Mouse (Mus musculus): ENCODE measurements around the gene Tssc4. TPM values are rescaled to one million over a fixed set of nuclear protein-coding genes. Genes with fewer than 3 reads are reported as not detected.

Tssc4 gene
- polyA plus RNA-seq, 1 experiment: 23.0 TPM

DNA sequence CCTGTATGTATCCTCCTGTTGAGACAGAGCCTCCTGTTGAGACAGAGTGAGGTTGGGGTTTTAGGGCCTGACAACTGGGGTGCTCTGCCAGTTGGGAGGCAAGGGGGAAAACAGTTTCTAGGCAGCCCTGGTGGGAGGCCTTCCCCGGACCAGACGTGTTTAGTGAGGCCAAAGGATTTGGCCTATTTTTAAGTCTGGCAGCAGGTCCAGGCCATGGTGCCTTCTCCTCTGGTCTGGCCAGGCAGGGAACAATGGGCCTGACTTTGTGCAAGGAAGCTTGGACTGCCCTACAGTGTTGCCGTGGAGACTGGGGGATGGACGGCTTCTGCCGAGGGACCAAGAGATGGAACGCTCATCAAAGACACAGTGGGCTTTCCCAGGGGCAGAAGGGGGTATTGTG lies 4.8 kb upstream of the Tssc4 start:
- Histone ChIP-seq H3K27ac (ENCODE audit: insufficient read depth, low read depth, low read length) (no peak overlapping the region), H3K4me3 (ENCODE audit: insufficient read depth, low read length) (no peak overlapping the region), H3K4me1 (ENCODE audit: control insufficient read depth, insufficient read depth, low read length) (peaks cover 14% of the 10 kb centered on the region)
- TF ChIP-seq POLR2A (IDR thresholded peaks at IDR 0.05; ENCODE audit: borderline replicate concordance, low read depth, low read length): no peak
- no peak for TF ChIP-seq CTCF (IDR thresholded peaks at IDR 0.05; ENCODE audit: low read depth, low read length)

DNA sequence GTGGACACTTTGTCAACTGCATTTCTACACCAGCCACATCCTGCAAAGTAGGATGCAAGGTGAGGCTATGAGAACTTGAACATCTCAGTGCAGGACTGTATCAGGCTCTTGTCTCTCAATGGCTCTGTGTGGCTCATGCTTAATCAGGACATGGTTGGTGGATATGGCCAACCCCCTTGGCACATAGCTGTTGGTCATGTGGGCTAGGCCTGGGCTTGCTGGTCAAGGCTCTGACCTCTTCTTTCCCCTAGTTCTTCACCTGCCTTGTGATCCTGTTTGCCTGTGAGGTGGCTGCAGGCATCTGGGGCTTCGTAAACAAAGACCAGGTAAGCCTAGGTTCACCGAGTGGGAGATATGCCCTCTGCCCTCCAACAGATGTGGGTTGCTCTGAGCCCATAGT lies 3.4 kb upstream of the Tssc4 start:
- H3K4me3 ChIP-seq (ENCODE audit: insufficient read depth, low read length): no peak overlapping the region
- H3K4me1 ChIP-seq (ENCODE audit: control insufficient read depth, insufficient read depth, low read length): peaks cover 4% of the 10 kb centered on the region; the same call in 1 of the 2 replicates
- TF ChIP-seq POLR2A (IDR thresholded peaks at IDR 0.05; ENCODE audit: borderline replicate concordance, low read depth, low read length) (no peak), CTCF (IDR thresholded peaks at IDR 0.05; ENCODE audit: low read depth, low read length) (no peak)
- no peak overlapping the region for H3K27ac ChIP-seq (ENCODE audit: insufficient read depth, low read depth, low read length)

DNA sequence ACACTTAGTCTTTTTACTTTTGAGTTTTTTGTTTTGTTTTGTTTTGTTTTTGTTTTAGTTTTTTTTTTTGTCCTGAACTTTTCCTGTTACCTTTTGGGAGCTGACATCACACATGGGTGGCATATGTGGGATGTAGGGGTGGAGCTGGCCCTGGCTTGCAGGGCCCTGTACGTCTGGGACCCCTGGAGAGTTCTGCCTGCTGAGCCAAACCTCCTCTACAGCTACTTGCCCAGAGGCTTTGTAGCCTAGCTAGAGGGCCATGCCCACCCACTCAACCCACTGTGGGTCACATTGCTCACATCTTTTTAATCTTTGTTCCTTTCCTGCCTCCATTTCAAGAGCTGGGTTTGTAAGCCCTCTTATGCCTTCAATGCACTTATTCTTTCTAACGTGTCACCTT lies 1.6 kb upstream of the Tssc4 start:
- Histone ChIP-seq H3K27ac (ENCODE audit: insufficient read depth, low read depth, low read length) (no peak overlapping the region), H3K4me1 (ENCODE audit: control insufficient read depth, insufficient read depth, low read length) (peaks cover 4% of the 10 kb centered on the region; the same call in 1 of the 2 replicates), H3K4me3 (ENCODE audit: insufficient read depth, low read length) (no peak overlapping the region)
- no peak for TF ChIP-seq POLR2A (IDR thresholded peaks at IDR 0.05; ENCODE audit: borderline replicate concordance, low read depth, low read length)
- TF ChIP-seq CTCF (IDR thresholded peaks at IDR 0.05; ENCODE audit: low read depth, low read length): no peak

DNA sequence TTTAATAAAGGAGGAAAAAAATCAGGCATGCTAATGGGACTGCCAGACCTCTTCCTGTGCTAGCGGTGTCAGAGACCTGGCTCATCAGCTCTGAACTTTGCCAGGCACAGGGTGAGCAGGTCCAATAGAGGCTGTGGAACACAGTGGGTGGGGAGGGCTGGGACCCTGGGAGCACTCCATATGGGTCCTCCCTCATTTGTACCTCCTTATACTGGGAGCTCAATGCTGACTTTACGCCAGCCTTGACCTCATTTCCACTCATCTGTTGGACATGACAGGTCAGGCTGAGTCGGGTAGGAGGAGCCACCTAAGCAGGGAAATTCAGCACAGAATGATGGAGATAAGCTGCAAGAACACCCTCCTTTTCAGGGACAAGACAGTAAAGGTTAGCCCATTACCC lies 1.2 kb upstream of the Tssc4 start:
- peaks cover 4% of the 10 kb centered on the region; the same call in 1 of the 2 replicates for H3K4me1 ChIP-seq (ENCODE audit: control insufficient read depth, insufficient read depth, low read length)
- H3K4me3 ChIP-seq (ENCODE audit: insufficient read depth, low read length): no peak overlapping the region
- H3K27ac ChIP-seq (ENCODE audit: insufficient read depth, low read depth, low read length): no peak overlapping the region
- TF ChIP-seq CTCF (IDR thresholded peaks at IDR 0.05; ENCODE audit: low read depth, low read length) (no peak), POLR2A (IDR thresholded peaks at IDR 0.05; ENCODE audit: borderline replicate concordance, low read depth, low read length) (no peak)

DNA sequence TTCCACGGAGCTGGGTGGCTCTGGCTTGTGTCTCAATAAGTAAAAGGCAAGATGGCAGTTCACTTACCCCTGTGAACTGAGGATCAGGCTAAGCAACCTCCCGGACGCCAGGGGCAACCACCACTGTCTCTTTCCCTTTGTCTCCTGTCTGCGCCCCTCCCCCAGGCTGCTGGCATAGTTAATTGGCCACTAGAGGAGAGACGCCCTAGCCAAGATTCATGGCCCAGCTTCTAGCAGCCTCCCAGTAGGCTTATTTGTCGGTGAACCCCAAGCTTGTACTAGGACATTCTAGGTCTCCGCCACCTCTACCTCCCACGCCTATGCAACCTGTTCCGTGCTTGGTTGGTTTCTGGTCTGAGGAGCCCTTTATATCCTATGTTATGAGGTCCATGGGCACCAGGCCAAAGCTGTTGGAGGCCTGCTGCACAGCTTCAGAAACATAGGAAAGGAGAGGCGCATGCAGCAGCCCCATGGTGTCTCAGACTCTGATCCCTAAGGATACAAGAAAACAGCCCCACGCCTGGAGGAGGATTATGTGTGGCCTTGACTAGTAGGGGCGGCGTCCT lies 650 bp upstream of the Tssc4 start:
- Histone ChIP-seq H3K27ac (ENCODE audit: insufficient read depth, low read depth, low read length) (peak overlapping the region; percentile 67), H3K4me3 (ENCODE audit: insufficient read depth, low read length) (peak overlapping the region; percentile 39), H3K4me1 (ENCODE audit: control insufficient read depth, insufficient read depth, low read length) (peaks cover 4% of the 10 kb centered on the region; the same call in 1 of the 2 replicates)
- TF ChIP-seq POLR2A (IDR thresholded peaks at IDR 0.05; ENCODE audit: borderline replicate concordance, low read depth, low read length) (no peak), CTCF (IDR thresholded peaks at IDR 0.05; ENCODE audit: low read depth, low read length) (0 out of 2 replicates have a peak, but pooled peaks have one; percentile 14)

DNA sequence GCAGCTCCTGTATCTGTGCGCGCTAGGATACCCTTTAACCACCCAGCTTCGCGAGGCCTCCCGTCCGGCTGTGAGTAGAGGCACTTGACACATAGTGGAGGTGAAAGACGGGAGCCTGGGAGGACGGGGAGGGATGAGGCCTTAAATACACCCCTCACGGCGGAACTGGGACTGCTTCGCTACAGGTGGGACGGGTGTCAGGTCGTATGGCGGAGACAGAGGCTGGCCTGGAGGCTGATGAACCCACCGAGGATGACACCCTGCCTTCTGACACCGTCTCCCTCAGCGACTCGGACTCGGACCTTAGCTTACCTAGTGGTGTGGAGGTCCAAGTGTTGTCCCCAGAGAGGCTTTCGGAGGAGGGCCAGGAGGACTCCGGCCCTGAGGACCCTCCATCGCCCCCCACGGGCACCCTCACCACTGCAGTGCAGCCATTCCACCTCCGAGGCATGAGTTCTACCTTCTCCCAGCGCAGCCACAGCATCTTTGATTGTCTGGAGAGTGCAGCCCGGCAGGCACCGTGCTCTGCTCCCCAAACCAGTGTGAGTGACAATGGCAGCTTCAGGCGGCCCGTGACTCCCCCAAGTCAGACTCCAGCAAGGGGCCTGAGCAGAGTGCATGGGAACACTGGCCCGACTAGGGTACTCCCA lies 827 bp downstream of the Tssc4 start:
- Histone ChIP-seq H3K4me1 (ENCODE audit: control insufficient read depth, insufficient read depth, low read length) (peaks cover 4% of the 10 kb centered on the region; the same call in 1 of the 2 replicates), H3K4me3 (ENCODE audit: insufficient read depth, low read length) (peak overlapping the region; percentile 90), H3K27ac (ENCODE audit: insufficient read depth, low read depth, low read length) (peak overlapping the region; percentile 41)
- TF ChIP-seq CTCF (IDR thresholded peaks at IDR 0.05; ENCODE audit: low read depth, low read length) (no peak), POLR2A (IDR thresholded peaks at IDR 0.05; ENCODE audit: borderline replicate concordance, low read depth, low read length) (no peak)

DNA sequence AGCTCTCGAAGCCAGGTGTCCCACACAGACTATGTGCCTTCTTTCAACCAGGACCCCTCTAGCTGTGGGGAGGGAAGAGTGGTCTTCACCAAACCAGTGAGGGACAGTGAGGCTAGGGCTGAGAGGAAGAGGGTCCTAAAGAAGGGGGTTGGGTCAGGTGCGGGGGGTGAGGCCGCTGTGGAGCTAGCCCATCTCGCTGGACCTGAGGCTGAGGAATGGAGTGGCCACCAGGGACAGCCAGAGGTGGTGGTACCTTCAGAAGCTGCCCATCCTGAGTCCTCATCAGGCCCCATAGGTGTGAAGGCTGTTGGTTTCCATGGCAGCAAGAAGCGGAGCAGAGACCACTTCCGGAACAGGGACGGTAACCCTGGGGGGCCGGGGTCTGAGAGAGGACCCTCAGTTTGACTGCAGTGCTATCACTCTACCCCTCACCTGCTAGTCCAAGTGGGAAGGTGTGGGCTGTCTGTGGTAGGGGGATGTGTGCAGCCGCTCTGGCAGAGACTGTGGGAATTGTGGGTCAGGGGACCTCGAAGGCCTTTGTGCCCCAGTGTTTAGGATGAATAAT lies 1.5 kb downstream of the Tssc4 start:
- Histone ChIP-seq H3K27ac (ENCODE audit: insufficient read depth, low read depth, low read length) (no peak overlapping the region), H3K4me1 (ENCODE audit: control insufficient read depth, insufficient read depth, low read length) (peaks cover 4% of the 10 kb centered on the region; the same call in 1 of the 2 replicates), H3K4me3 (ENCODE audit: insufficient read depth, low read length) (peak overlapping the region; percentile 90)
- TF ChIP-seq CTCF (IDR thresholded peaks at IDR 0.05; ENCODE audit: low read depth, low read length): no peak
- no peak for TF ChIP-seq POLR2A (IDR thresholded peaks at IDR 0.05; ENCODE audit: borderline replicate concordance, low read depth, low read length)

DNA sequence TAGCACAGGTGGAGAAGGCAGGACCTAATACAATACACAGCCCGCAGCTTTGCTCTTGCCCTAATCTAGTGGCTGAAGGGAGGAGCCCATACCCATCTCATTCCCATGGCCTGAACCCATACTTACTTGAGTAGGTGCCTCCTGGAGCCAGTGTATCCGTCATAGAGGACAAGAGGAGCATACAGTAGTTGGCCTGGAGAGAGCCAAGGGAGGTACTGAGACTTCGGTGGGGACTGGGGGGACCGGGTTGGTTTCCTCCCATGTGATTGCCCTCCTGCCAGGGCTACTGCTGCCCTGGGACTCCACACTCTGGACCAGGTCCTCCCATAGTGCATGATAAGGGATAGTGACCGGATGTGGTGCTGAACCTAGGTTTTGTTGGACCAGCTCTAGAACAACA lies 3.6 kb downstream of the Tssc4 start:
- TF ChIP-seq CTCF (IDR thresholded peaks at IDR 0.05; ENCODE audit: low read depth, low read length): no peak
- Histone ChIP-seq H3K4me3 (ENCODE audit: insufficient read depth, low read length) (no peak overlapping the region), H3K27ac (ENCODE audit: insufficient read depth, low read depth, low read length) (no peak overlapping the region), H3K4me1 (ENCODE audit: control insufficient read depth, insufficient read depth, low read length) (peaks cover 4% of the 10 kb centered on the region; the same call in 1 of the 2 replicates)

DNA sequence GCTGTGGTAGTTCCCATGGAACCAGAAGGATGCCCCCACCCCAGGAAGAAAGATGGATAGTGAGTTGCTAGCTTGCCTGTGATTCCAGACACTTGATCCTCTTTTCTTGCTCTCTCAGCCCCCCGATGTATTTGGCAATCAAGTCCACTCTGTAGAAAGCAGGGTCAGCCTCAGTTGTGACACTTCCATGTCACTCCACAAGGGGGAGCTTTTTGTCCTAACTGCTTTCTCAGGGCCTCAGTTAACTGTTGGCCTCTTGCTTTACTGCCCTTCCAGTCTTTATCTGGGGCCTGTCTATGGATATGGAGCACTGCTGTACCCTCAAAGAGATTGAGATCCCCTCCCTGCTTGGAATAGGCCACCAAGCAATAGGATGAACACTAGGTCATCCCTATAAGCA lies 4.0 kb downstream of the Tssc4 start:
- Histone ChIP-seq H3K4me3 (ENCODE audit: insufficient read depth, low read length) (no peak overlapping the region), H3K27ac (ENCODE audit: insufficient read depth, low read depth, low read length) (no peak overlapping the region), H3K4me1 (ENCODE audit: control insufficient read depth, insufficient read depth, low read length) (peaks cover 4% of the 10 kb centered on the region; the same call in 1 of the 2 replicates)
- TF ChIP-seq POLR2A (IDR thresholded peaks at IDR 0.05; ENCODE audit: borderline replicate concordance, low read depth, low read length): no peak
- TF ChIP-seq CTCF (IDR thresholded peaks at IDR 0.05; ENCODE audit: low read depth, low read length): peak; percentile 25; the same call in 1 of the 2 replicates

DNA sequence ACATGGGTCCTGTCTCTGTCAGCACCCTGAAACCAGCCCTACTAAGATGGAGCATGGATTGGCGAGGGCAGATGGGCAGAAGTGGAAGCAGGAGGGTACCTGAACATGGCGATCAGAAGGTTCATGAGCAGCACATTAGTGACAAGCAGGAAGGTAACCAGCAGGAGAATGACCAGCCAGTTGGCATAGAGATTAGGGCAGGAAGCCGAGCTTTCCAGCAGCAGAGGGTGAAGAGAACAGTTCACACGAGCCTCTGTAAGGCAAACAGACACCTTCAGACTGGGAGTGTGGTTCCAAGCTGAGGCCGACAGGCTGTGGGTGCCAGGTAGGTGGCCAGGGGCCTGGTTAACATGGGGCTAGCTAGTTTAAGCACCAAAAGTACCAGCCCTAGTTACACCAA lies 6.3 kb downstream of the Tssc4 start:
- H3K27ac ChIP-seq (ENCODE audit: insufficient read depth, low read depth, low read length): no peak overlapping the region
- H3K4me3 ChIP-seq (ENCODE audit: insufficient read depth, low read length): no peak overlapping the region
- H3K4me1 ChIP-seq (ENCODE audit: control insufficient read depth, insufficient read depth, low read length): no peaks in the 10 kb centered on the region
- no peak for TF ChIP-seq CTCF (IDR thresholded peaks at IDR 0.05; ENCODE audit: low read depth, low read length)
- TF ChIP-seq POLR2A (IDR thresholded peaks at IDR 0.05; ENCODE audit: borderline replicate concordance, low read depth, low read length): no peak

All from bone marrow macrophage, adult 2 months (primary cell).